Mouse (Mus musculus) C2C12 (cell line): ENCODE data around the gene Dner. TPM values are rescaled to one million over a fixed set of nuclear protein-coding genes. Genes with fewer than 3 reads are reported as not detected.

Experiments
- H3K27me3 ChIP-seq: one replicate; pipeline ENCODE4 v1.6.1; 2011; ENCODE audit not compliant: control insufficient read depth, insufficient read depth, insufficient read length
- H3K36me3 ChIP-seq: one replicate; pipeline ENCODE4 v1.6.1; 2011; ENCODE audit not compliant: control insufficient read depth, insufficient read depth
- H3K4me3 ChIP-seq: one replicate; pipeline ENCODE4 v1.5.1; 2011; ENCODE audit warnings: mild to moderate bottlenecking, control low read depth; ENCODE audit not compliant: poor library complexity, insufficient read depth, severe bottlenecking
- H3K79me2 ChIP-seq: one replicate; pipeline ENCODE4 v1.6.1; 2011; ENCODE audit not compliant: control insufficient read depth, insufficient read depth
- H3K79me3 ChIP-seq: one replicate; pipeline ENCODE4 v1.6.1; 2011; ENCODE audit warnings: low read depth, control low read depth
- H3ac ChIP-seq: one replicate; pipeline ENCODE3; 2011; ENCODE audit warnings: low read depth; ENCODE audit not compliant: control insufficient read depth, insufficient read length
- CEBPB ChIP-seq: IDR thresholded peaks from one replicate; pipeline ENCODE4 v1.6.1; 2011; ENCODE audit warnings: low read depth, mild to moderate bottlenecking, control low read depth, moderate library complexity
- CTCF ChIP-seq: IDR thresholded peaks from one replicate; pipeline ENCODE4 v1.5.1; 2011; ENCODE audit not compliant: control insufficient read depth, insufficient read depth, insufficient read length
- FOSL1 ChIP-seq: IDR thresholded peaks from one replicate; pipeline ENCODE4 v1.8.0; 2011; ENCODE audit warnings: mild to moderate bottlenecking, low read length; ENCODE audit not compliant: poor library complexity, insufficient read depth, severe bottlenecking
- MAX ChIP-seq: IDR thresholded peaks from one replicate; pipeline ENCODE4 v1.6.1; 2011; ENCODE audit warnings: mild to moderate bottlenecking, control low read depth
- MYOD1 ChIP-seq: IDR thresholded peaks from one replicate; pipeline ENCODE4 v1.6.1; 2011; ENCODE audit warnings: low read depth; ENCODE audit not compliant: control insufficient read depth, insufficient read length
- MYOG ChIP-seq: IDR thresholded peaks from one replicate; pipeline ENCODE4 v1.6.1; 2011; ENCODE audit not compliant: control insufficient read depth, insufficient read length; ENCODE audit errors: extremely low read depth
- USF1 ChIP-seq: IDR thresholded peaks from one replicate; pipeline ENCODE4 v1.6.1; 2011; ENCODE audit warnings: low read depth, mild to moderate bottlenecking, control low read depth, moderate library complexity
- polyA plus RNA-seq: library from polyadenylated mRNA; unstranded; fragments of >200 nt; fragmentation: generic; extraction: Trizol; gene quantifications from one replicate; pipeline ENCODE4 v1.2.1, GENCODE M21; 2012; ENCODE audit warnings: missing spikeins

Dner gene
- polyA plus RNA-seq, 1 experiment = 0.04 TPM

GRCm38 (mm10) chr1:84433291-84433980 is 262.6 kb downstream of the Dner start:
- H3ac ChIP-seq = no peak overlapping the region
- H3K27me3 ChIP-seq = no peaks in the 10 kb centered on the region
- H3K79me3 ChIP-seq = no peaks in the 10 kb centered on the region
- H3K79me2 ChIP-seq = no peaks in the 10 kb centered on the region
- H3K4me3 ChIP-seq = no peak overlapping the region
- TF ChIP-seq CTCF = no peak
- TF ChIP-seq MYOG = no peak
- no peak for TF ChIP-seq FOSL1
- no peak for TF ChIP-seq MYOD1
- TF ChIP-seq USF1 = no peak
- H3K36me3 ChIP-seq = no peaks in the 10 kb centered on the region

DNA sequence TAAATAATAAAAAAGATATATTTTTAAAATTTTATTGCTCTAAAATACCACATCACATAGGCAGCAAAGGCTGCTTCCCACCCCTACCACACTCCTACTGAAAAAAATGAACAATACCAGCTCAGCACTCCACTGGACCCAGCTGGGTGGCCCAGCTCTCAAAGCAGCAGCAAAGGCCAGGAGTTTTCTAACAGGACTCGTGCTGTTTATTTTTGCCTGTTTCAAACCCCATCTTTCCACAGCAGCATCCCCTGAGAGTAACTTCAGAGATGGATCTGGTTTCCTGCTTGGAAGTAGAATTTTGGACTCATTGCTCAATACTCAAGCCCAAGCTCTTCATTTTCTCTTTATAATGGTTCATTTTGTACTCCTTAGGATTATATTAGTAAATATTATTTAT is 263.7 kb downstream of the Dner start:
- no peaks in the 10 kb centered on the region for H3K36me3 ChIP-seq
- H3K79me3 ChIP-seq = no peaks in the 10 kb centered on the region
- no peak for TF ChIP-seq CEBPB
- no peak for TF ChIP-seq FOSL1
- TF ChIP-seq MYOD1 = no peak
- TF ChIP-seq CTCF = no peak
- no peak for TF ChIP-seq USF1
- no peak for TF ChIP-seq MAX
- TF ChIP-seq MYOG = no peak
- no peak overlapping the region for H3K4me3 ChIP-seq
- no peaks in the 10 kb centered on the region for H3K79me2 ChIP-seq
- no peak overlapping the region for H3ac ChIP-seq
- H3K27me3 ChIP-seq = no peaks in the 10 kb centered on the region

DNA sequence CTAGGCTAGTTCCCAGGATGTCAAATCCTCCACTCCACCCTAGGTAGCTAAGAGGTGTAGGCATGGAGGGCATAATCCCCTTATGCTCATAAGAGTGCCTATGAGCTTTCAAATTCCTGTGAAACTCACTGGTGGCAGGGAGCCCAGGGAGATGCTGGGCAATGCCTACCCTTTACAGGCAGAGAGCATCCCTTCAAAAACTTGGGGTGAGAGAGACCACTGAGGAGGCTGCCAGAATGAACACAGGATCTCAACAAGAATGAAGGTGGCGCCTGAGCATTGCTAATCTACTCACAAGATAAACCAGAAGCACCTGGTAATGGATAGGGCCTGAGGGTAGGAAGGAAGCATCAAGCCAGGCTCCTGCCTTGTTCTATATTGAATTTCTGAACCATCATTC is 267.7 kb downstream of the Dner start:
- TF ChIP-seq MAX = no peak
- no peak for TF ChIP-seq CEBPB
- no peak for TF ChIP-seq USF1
- TF ChIP-seq CTCF = no peak
- no peak for TF ChIP-seq FOSL1
- TF ChIP-seq MYOD1 = no peak
- no peak for TF ChIP-seq MYOG
- H3K27me3 ChIP-seq = no peaks in the 10 kb centered on the region
- no peak overlapping the region for H3ac ChIP-seq
- no peaks in the 10 kb centered on the region for H3K79me2 ChIP-seq
- no peak overlapping the region for H3K4me3 ChIP-seq
- no peaks in the 10 kb centered on the region for H3K79me3 ChIP-seq
- no peaks in the 10 kb centered on the region for H3K36me3 ChIP-seq

DNA sequence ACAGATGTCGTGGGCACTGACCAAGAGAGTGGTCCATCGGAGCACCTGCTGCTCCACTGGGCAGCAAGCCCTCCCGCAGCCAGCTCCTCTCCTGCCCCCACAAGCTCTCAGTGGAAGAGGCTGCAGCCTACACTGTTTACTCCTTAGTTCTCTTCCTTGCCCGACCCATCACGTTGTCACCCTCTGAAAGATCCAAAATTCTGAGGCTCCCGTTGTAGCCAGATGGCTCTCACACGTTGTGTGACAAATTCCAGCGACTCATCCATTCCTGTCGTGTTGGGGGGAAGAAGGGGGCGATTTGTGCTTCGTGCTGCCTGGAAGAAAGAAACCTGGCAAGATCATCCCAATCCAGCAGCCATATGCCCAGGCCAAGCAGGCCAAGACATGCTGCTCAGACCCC is 268.3 kb downstream of the Dner start:
- no peak overlapping the region for H3ac ChIP-seq
- no peak for TF ChIP-seq FOSL1
- no peaks in the 10 kb centered on the region for H3K79me3 ChIP-seq
- H3K27me3 ChIP-seq = no peaks in the 10 kb centered on the region
- no peak overlapping the region for H3K4me3 ChIP-seq
- H3K79me2 ChIP-seq = no peaks in the 10 kb centered on the region
- H3K36me3 ChIP-seq = no peaks in the 10 kb centered on the region

GRCm38 (mm10) chr1:84426679-84427078 is 269.3 kb downstream of the Dner start:
- Histone ChIP-seq H3K79me2 (no peaks in the 10 kb centered on the region), H3ac (no peak overlapping the region), H3K4me3 (no peak overlapping the region), H3K27me3 (no peaks in the 10 kb centered on the region), H3K79me3 (no peaks in the 10 kb centered on the region), H3K36me3 (no peaks in the 10 kb centered on the region)
- TF ChIP-seq CEBPB (no peak), MYOG (no peak), USF1 (no peak), MYOD1 (no peak), CTCF (no peak), MAX (no peak), FOSL1 (no peak)

- H3K4me3 ChIP-seq = no peak overlapping the region
- H3K79me2 ChIP-seq = no peaks in the 10 kb centered on the region
- H3K27me3 ChIP-seq = no peaks in the 10 kb centered on the region
- H3K36me3 ChIP-seq = no peaks in the 10 kb centered on the region
- H3K79me3 ChIP-seq = no peaks in the 10 kb centered on the region
- no peak for TF ChIP-seq MYOG
- TF ChIP-seq MAX = no peak
- no peak for TF ChIP-seq CEBPB
- no peak for TF ChIP-seq MYOD1
- no peak for TF ChIP-seq CTCF
- TF ChIP-seq USF1 = no peak
- no peak for TF ChIP-seq FOSL1
- H3ac ChIP-seq = no peak overlapping the region
Measured at GRCm38 (mm10) chr1:84422881-84423280, 273.1 kb downstream of the Dner start.
